Mouse (Mus musculus) ES-E14 (cell line): ENCODE measurements at regions not wholly inside any gene's neighbourhood (a gene's known extent, or its start where the extent isn't known, plus 50 kb on each side); places are given as distances from the start of the nearest gene placed in this dataset.

Experiments
- DNase-seq: peaks from one replicate; pipeline ENCODE4 v3.0.0-alpha.2; 2013; ENCODE audit warnings: low read depth, low spot score
- H3K27ac ChIP-seq: 2 replicates; pipeline ENCODE4 v1.5.1; 2012; ENCODE audit warnings: low read depth, mild to moderate bottlenecking, low read length, moderate library complexity, mixed read lengths; ENCODE audit not compliant: poor library complexity, insufficient read depth, severe bottlenecking
- H3K36me3 ChIP-seq: 2 replicates; pipeline ENCODE4 v1.6.1; 2012; ENCODE audit warnings: mild to moderate bottlenecking, low read length, moderate library complexity, mixed read lengths; ENCODE audit not compliant: control insufficient read depth, poor library complexity, insufficient read depth, severe bottlenecking
- H3K4me1 ChIP-seq, 2 experiments: fragments of 150-350 bp in 1 of 2; sonication (generic) in 1 of 2; 2 replicates each; pipeline ENCODE4 v1.6.1; 2012; ENCODE audit warnings: low read length in 2 of 2, mild to moderate bottlenecking in 1 of 2, mixed read lengths in 1 of 2; ENCODE audit not compliant: control insufficient read depth in 2 of 2, insufficient read depth in 2 of 2, poor library complexity in 1 of 2
- H3K4me3 ChIP-seq, 2 experiments: fragments of 150-350 bp in 1 of 2; sonication (generic) in 1 of 2; 2 replicates each; pipeline ENCODE4 v1.5.1; 2012; ENCODE audit warnings: low read length in 2 of 2, low read depth in 1 of 2, mild to moderate bottlenecking in 1 of 2, mixed read lengths in 1 of 2; ENCODE audit not compliant: insufficient read depth in 1 of 2, poor library complexity in 1 of 2, severe bottlenecking in 1 of 2
- H3K9ac ChIP-seq: 2 replicates; pipeline ENCODE4 v1.6.1; 2012; ENCODE audit warnings: low read depth, mild to moderate bottlenecking, low read length, mixed read lengths; ENCODE audit not compliant: poor library complexity, insufficient read depth, severe bottlenecking
- H3K9me3 ChIP-seq: fragments of 150-350 bp; sonication (generic); 2 replicates; pipeline ENCODE4 v1.6.1; 2012; ENCODE audit warnings: low read depth, mild to moderate bottlenecking, low read length; ENCODE audit not compliant: control insufficient read depth, insufficient read depth
- CHD2 ChIP-seq: IDR thresholded peaks from 2 replicates; pipeline ENCODE4 v1.6.1; 2014; ENCODE audit warnings: mild to moderate bottlenecking, low read depth, low read length, inconsistent platforms
- HCFC1 ChIP-seq: IDR thresholded peaks from 2 replicates; pipeline ENCODE4 v1.6.1; 2012; ENCODE audit warnings: low read length, inconsistent platforms, borderline replicate concordance; ENCODE audit not compliant: insufficient read depth
- MAFK ChIP-seq: IDR thresholded peaks from 2 replicates; pipeline ENCODE4 v1.6.1; 2014; ENCODE audit warnings: mild to moderate bottlenecking, low read depth, low read length, inconsistent platforms; ENCODE audit not compliant: insufficient read depth
- ZC3H11A ChIP-seq: IDR thresholded peaks from 2 replicates; pipeline ENCODE4 v1.6.1; 2012; ENCODE audit warnings: low read depth, mild to moderate bottlenecking, inconsistent platforms, low read length, borderline replicate concordance
- ZNF384 ChIP-seq: IDR thresholded peaks from 2 replicates; pipeline ENCODE4 v1.6.1; 2012; ENCODE audit warnings: low read depth, low read length, inconsistent platforms
- in situ Hi-C, 2 experiments: fragments of 600-800 bp; cut with MboI; formaldehyde crosslinking; loops; one replicate each; pipeline ENCODE4 v1.15.1; 2025; ENCODE audit warnings: low sequenced_read_pairs in 2 of 2, inconsistent platforms in 1 of 2; ENCODE audit not compliant: unreplicated experiment in 2 of 2

- Histone ChIP-seq H3K36me3 (no peaks in the 10 kb centered on the region), H3K9me3 (no peaks in the 10 kb centered on the region), H3K27ac (no peak overlapping the region), H3K4me3 (no peak overlapping the region), H3K4me1 (no peaks in the 10 kb centered on the region), H3K9ac (no peak overlapping the region)
- TF ChIP-seq ZNF384 (no peak), CHD2 (no peak), HCFC1 (no peak), MAFK (no peak), ZC3H11A (no peak)
- no peak for DNase-seq
- in situ Hi-C loops, result no loop called here
Observed at GRCm38 (mm10) chr10:22887451-22887850, 67.5 kb upstream of the Tcf21 start.

DNA sequence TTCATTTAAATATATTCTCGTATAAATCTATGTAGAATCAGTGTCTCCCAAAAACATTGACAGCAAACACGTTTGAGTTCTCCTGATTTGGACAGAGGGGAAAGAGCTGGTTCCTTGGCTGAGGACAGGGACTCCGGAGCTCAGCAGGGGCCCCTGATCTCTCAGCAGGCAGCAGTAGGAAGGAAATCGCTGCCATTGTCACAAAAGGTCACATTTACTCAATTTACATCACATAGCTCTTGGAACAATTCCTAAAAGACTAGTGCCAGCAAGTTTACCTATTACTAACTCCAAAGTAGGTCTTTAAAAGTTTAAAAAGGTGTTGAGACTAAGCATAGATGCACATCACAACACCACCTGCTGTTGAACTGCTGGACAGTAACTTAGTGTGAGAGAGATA, 59.7 kb upstream of the Tcf21 start:
- Histone ChIP-seq H3K4me3 (no peak overlapping the region), H3K4me1 (peaks cover 0 to 5% of the 10 kb centered on the region in 2 experiments; a peak in 1 of 4 replicates), H3K27ac (no peak overlapping the region), H3K9me3 (no peaks in the 10 kb centered on the region), H3K9ac (no peak overlapping the region), H3K36me3 (no peaks in the 10 kb centered on the region)
- TF ChIP-seq MAFK (no peak), HCFC1 (no peak), ZNF384 (no peak), ZC3H11A (no peak), CHD2 (no peak)
- peak; percentile 60 for DNase-seq
- in situ Hi-C loops, result no loop called here

GRCm38 (mm10) chr10:22877536-22878130, 57.7 kb upstream of the Tcf21 start:
- no peak for DNase-seq
- in situ Hi-C loops, result no loop called here
- Histone ChIP-seq H3K9ac (no peak overlapping the region), H3K36me3 (no peaks in the 10 kb centered on the region), H3K4me3 (no peak overlapping the region), H3K27ac (no peak overlapping the region), H3K4me1 (peaks cover 0 to 5% of the 10 kb centered on the region in 2 experiments; a peak in 1 of 4 replicates), H3K9me3 (no peaks in the 10 kb centered on the region)
- TF ChIP-seq ZNF384 (no peak), MAFK (no peak), HCFC1 (no peak), CHD2 (no peak), ZC3H11A (no peak)

GRCm38 (mm10) chr10:22877028-22877427, 57.1 kb upstream of the Tcf21 start:
- Histone ChIP-seq H3K4me3 (no peak overlapping the region), H3K36me3 (no peaks in the 10 kb centered on the region), H3K4me1 (peaks cover 0 to 5% of the 10 kb centered on the region in 2 experiments; a peak in 1 of 4 replicates), H3K9ac (no peak overlapping the region), H3K9me3 (no peaks in the 10 kb centered on the region), H3K27ac (no peak overlapping the region)
- no peak for DNase-seq
- TF ChIP-seq HCFC1, result no peak
- no peak for TF ChIP-seq ZC3H11A
- no peak for TF ChIP-seq MAFK
- in situ Hi-C loops, result no loop called here

DNA sequence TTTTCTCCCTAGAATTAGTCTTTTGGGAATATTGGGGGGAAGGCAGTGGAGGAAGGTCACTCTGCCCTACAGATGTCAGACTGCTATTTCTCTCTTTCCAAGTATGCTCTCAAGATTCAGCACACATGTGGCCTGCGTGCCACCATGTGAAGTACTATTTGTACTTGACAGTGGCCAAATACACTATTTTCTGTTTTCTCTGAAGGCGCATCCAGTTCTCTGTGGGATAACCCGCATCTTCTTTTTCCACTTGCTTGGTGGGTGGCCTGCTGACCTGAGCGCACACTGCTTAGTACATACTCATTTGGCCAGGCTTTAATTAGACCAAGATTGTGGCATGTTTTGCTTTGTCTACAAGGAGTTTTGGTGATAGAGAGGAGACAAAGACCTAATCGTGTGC, 55.7 kb upstream of the Tcf21 start:
- TF ChIP-seq ZC3H11A (no peak), ZNF384 (no peak), CHD2 (no peak), HCFC1 (no peak), MAFK (no peak)
- in situ Hi-C loops, result no loop called here
- Histone ChIP-seq H3K4me3 (no peak overlapping the region), H3K4me1 (peaks cover 0 to 5% of the 10 kb centered on the region in 2 experiments; a peak in 1 of 4 replicates), H3K9me3 (no peaks in the 10 kb centered on the region), H3K27ac (no peak overlapping the region), H3K36me3 (no peaks in the 10 kb centered on the region), H3K9ac (no peak overlapping the region)
- no peak for DNase-seq
